15 mouse cellular contexts compared by ENCODE assay signal in the genomic region with DNA sequence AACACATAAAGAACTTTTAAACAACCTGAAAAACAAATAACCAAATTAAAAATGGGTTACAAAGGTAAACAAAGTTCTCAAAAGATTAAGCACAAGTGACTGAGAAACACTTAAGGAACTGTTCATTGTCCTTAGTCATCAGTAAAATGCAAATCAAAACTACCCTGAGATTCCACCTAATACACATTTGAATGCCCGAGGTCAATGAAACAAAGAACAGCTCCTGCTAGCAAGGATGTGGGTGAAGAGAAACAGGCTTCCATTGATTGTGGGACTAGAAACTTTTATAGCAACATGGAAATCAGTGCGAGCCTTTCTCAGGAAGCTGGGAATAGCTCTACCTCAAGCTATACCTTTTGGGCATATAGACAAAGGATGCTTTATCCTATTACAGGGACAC.
"Had no signal": no experiment of that assay in that cellular context is flagged by ENCODE, and none has a peak within 500 bp of the region (broad histone marks: within the 10 kb centered on the region; RNA-seq: fewer than 3 reads in every experiment).

No protein-coding gene starts in this region.

- H3K36me3 ChIP-seq: midbrain, embryonic 10.5 days; midbrain, embryonic 12.5 days; neural tube, embryonic 13.5 days; neural tube, embryonic 15.5 days had no signal

- H3K4me3 ChIP-seq: midbrain, embryonic 10.5 days; midbrain, embryonic 12.5 days; myocyte; neural tube, embryonic 13.5 days; neural tube, embryonic 15.5 days had no signal

- H3K9ac ChIP-seq: lung, embryonic 14.5 days; midbrain, embryonic 12.5 days; neural tube, embryonic 13.5 days; neural tube, embryonic 15.5 days had no signal

- H3K9me3 ChIP-seq: midbrain, embryonic 10.5 days; midbrain, embryonic 12.5 days; neural tube, embryonic 13.5 days; neural tube, embryonic 15.5 days had no signal

- H3K27me3 ChIP-seq: midbrain, embryonic 12.5 days; neural tube, embryonic 13.5 days; neural tube, embryonic 15.5 days had no signal

- ATAC-seq: midbrain, embryonic 16.5 days had no signal

- H3K4me1 ChIP-seq: midbrain, embryonic 10.5 days; midbrain, embryonic 12.5 days; neural tube, embryonic 13.5 days; neural tube, embryonic 15.5 days had no signal

- H3K4me2 ChIP-seq: lung, embryonic 14.5 days; midbrain, embryonic 12.5 days; neural tube, embryonic 13.5 days; neural tube, embryonic 15.5 days had no signal

- H3K27ac ChIP-seq: midbrain, embryonic 10.5 days; midbrain, embryonic 12.5 days; neural tube, embryonic 13.5 days; neural tube, embryonic 15.5 days had no signal

- DNase-seq: lung, adult 18-20 months; lung, embryonic 14.5 days; lung, postnatal 10 days; lung, postnatal 4 days; midbrain, embryonic 14.5 days; right cerebral cortex, postnatal 14 days; thymus, adult 18-20 months; thymus, postnatal 14 days; thymus, postnatal 36 days had no signal
